Mouse (Mus musculus) liver, embryonic 16.5 days (tissue): Measurements from ENCODE around the gene Sppl2a. TPM values are rescaled to one million over a fixed set of nuclear protein-coding genes. Genes with fewer than 3 reads are reported as not detected.

ENCODE experiments used
- ATAC-seq: fragments of 200-750 bp; cut with Nextera tagmentation; 2 replicates; pipeline ENCODE4 v1.8.0; 2017; ENCODE audit warnings: low read depth, mild to moderate bottlenecking, moderate number of reproducible peaks, moderate library complexity
- H3K27ac ChIP-seq: fragments of 300-500 bp; sonication (generic); 2 replicates; pipeline ENCODE4 v1.5.1; 2014; ENCODE audit warnings: mild to moderate bottlenecking, low read length
- H3K27me3 ChIP-seq: fragments of 300-500 bp; sonication (generic); 2 replicates; pipeline ENCODE4 v1.6.1; 2014; ENCODE audit warnings: low read depth, low read length, mixed read lengths; ENCODE audit not compliant: control insufficient read depth, insufficient read depth
- H3K36me3 ChIP-seq: fragments of 300-500 bp; sonication (generic); 2 replicates; pipeline ENCODE4 v1.6.1; 2014; ENCODE audit warnings: mild to moderate bottlenecking; ENCODE audit not compliant: control insufficient read depth, insufficient read depth
- H3K4me1 ChIP-seq: fragments of 300-500 bp; sonication (generic); 2 replicates; pipeline ENCODE4 v1.6.1; 2014; ENCODE audit warnings: low read depth, low read length, mixed read lengths; ENCODE audit not compliant: control insufficient read depth
- H3K4me2 ChIP-seq: fragments of 300-500 bp; sonication (generic); 2 replicates; pipeline ENCODE4 v1.6.1; 2014; ENCODE audit warnings: low read depth, low read length, mixed read lengths
- H3K4me3 ChIP-seq: fragments of 300-500 bp; sonication (generic); 2 replicates; pipeline ENCODE4 v1.5.1; 2014; ENCODE audit warnings: low read depth, mild to moderate bottlenecking, low read length
- H3K9ac ChIP-seq: fragments of 300-500 bp; sonication (generic); 2 replicates; pipeline ENCODE4 v1.6.1; 2014; ENCODE audit warnings: low read depth, low read length
- H3K9me3 ChIP-seq: fragments of 300-500 bp; sonication (generic); replicated peaks from 2 replicates; pipeline ENCODE4 v1.6.1; 2016; ENCODE audit warnings: low read length; ENCODE audit not compliant: control insufficient read depth
- WGBS: fragments of 180-500 bp; shearing (Covaris S2); extraction: QIAGEN DNeasy Blood & Tissue Kit; methylation state at CpG from one replicate; pipeline ENCODE4 v1.1.7; 2014; ENCODE audit not compliant: insufficient replicate concordance; 5-methylcytosine and 5-hydroxymethylcytosine counted together
- polyA plus RNA-seq: library from polyadenylated mRNA; unstranded; fragments of >200 nt; fragmentation: Nextera tagmentation; extraction: Ambion mirVana; gene quantifications from 2 replicates; pipeline ENCODE4 v1.2.1, GENCODE M21; 2015

The Sppl2a gene
- polyA plus RNA-seq, 1 experiment from 2014 or later = 23.4 TPM

DNA sequence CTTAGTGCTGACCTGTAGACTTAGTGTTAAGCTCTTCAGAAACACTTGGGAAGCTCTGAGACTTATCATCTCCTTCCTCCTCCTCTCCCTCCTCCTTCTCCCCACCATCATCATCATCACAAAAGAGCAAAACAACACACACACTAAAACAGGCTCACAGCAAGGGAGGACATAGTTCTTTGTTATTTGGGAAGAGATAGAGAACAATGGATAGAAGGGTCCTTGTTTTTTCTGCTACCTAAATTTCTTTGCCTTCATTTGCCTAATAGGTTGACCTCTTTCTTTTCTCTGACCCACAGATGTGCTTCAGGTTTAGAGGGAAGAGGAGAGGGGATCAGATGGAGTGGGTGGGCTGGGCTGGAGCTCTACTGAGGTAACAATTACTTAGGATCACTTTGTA is 14.6 kb upstream of the Sppl2a start:
- ATAC-seq = no peak
- H3K4me2 ChIP-seq = no peak overlapping the region
- no peaks in the 10 kb centered on the region for H3K27me3 ChIP-seq
- no peaks in the 10 kb centered on the region for H3K9me3 ChIP-seq
- no peak overlapping the region for H3K4me3 ChIP-seq
- H3K4me1 ChIP-seq = no peaks in the 10 kb centered on the region; the same call in 1 of the 2 replicates
- H3K9ac ChIP-seq = no peak overlapping the region
- no peak overlapping the region for H3K27ac ChIP-seq
- no peaks in the 10 kb centered on the region for H3K36me3 ChIP-seq

DNA sequence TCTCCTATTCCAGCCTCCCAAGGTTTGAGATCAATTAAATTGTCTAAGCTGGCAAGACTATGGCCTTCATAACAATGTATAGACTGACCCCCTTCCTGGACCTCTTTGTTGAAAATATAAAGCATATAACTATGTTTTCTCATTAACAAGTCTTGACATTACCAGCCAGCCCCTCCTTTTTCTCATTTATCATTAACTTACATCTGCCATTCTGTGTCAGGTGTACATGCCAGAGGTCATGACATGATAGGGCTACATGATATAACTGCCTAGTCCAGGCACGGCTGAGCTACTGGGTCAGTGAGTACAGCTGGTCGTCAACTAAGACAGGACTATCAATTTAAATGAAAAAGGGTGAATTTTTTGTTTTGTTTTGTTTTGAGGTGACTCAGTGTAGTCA is 10.2 kb upstream of the Sppl2a start:
- H3K27me3 ChIP-seq = no peaks in the 10 kb centered on the region
- 47% methylated on average over 2 of the region's 2 CpGs for WGBS
- no peak overlapping the region for H3K27ac ChIP-seq
- H3K4me2 ChIP-seq = no peak overlapping the region
- H3K4me3 ChIP-seq = no peak overlapping the region
- no peak for ATAC-seq
- no peaks in the 10 kb centered on the region for H3K36me3 ChIP-seq
- no peak overlapping the region for H3K9ac ChIP-seq
- H3K9me3 ChIP-seq = no peaks in the 10 kb centered on the region; the same call in 1 of the 2 replicates
- peaks cover 11% of the 10 kb centered on the region for H3K4me1 ChIP-seq

DNA sequence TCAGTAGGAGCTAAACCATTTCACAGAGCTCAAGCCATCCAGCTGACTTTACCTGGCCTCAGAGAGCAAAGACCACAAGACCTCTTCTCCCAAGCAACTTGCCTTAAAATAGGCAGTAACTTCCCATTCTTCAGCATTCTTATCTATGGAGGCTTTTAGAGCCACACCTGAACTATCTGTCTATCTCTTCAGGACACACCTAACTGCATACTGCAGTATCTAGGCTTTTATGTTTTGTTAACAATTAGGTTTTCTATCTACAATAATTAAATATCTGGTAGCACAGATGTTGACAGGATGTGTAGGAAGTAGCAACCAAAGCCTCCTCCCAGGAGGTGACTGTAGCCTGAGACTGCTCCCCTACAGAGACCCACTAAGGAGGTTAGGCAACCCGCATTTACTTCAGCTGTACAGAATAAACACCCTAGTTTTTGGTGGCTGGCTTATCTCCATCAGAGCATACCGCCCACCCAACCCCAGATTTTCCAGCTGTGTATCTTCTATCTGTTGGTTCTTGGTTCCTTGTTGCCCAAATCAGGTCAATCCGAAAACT is 7.4 kb upstream of the Sppl2a start:
- peak overlapping the region; percentile 19; the same call in 1 of the 2 replicates for H3K4me2 ChIP-seq
- 27% methylated on average over 3 of the region's 3 CpGs for WGBS
- H3K4me3 ChIP-seq = no peak overlapping the region

DNA sequence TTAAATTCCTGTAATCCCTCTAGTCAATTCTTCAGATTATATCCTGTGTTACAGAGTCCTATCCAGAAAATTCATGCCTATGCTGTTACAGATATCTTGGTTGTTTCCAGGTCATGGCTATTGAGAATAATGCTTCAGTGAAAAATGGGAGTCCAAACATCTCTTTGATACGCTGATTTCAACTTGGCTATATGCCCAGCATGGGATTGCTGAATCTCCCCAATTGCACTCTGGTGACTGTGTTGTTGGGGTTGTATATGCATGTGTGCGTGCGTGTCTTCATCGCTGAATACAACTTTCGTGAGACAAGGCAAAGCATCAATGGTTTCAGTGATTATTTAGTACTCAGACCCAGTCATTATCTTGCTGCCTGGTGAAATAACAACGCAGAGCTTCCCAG is 5.0 kb upstream of the Sppl2a start:
- WGBS = 81% methylated on average over 6 of the region's 6 CpGs
- no peak overlapping the region for H3K27ac ChIP-seq
- no peak overlapping the region for H3K4me3 ChIP-seq
- peaks cover 14% of the 10 kb centered on the region for H3K4me1 ChIP-seq
- no peaks in the 10 kb centered on the region for H3K27me3 ChIP-seq
- H3K9ac ChIP-seq = no peak overlapping the region
- no peaks in the 10 kb centered on the region; the same call in 1 of the 2 replicates for H3K9me3 ChIP-seq
- ATAC-seq = no peak
- H3K36me3 ChIP-seq = no peaks in the 10 kb centered on the region
- H3K4me2 ChIP-seq = no peak overlapping the region

More for the DNA sequence above, 7.4 kb upstream of the Sppl2a start:
- H3K4me1 ChIP-seq = peaks cover 11% of the 10 kb centered on the region
- ATAC-seq = peak; percentile 43
- H3K27ac ChIP-seq = no peak overlapping the region
- H3K36me3 ChIP-seq = no peaks in the 10 kb centered on the region
- H3K9me3 ChIP-seq = no peaks in the 10 kb centered on the region; the same call in 1 of the 2 replicates
- H3K27me3 ChIP-seq = no peaks in the 10 kb centered on the region
- H3K9ac ChIP-seq = no peak overlapping the region

DNA sequence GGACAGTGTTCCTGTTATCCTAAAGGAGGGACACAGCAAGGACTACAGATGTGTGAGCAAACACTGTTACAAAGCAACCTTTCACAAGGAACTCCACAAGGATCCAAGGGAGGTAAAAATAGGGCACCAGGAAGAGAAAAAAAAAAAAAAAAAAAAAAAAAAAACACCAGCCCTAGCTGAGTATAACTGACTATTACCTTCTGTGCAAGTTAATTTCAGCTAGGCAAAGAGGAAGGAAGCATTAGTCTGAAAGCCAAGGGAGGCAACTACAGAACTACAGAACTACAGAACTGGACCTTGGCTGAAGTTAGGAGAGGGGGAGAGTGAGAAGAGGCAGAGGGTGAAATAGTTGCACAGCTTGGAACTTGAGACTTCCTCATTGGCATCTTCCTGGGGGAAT is 886 bp upstream of the Sppl2a start:
- peaks cover 3% of the 10 kb centered on the region for H3K4me1 ChIP-seq
- H3K27me3 ChIP-seq = no peaks in the 10 kb centered on the region
- no peaks in the 10 kb centered on the region for H3K9me3 ChIP-seq
- no peaks in the 10 kb centered on the region for H3K36me3 ChIP-seq
- H3K27ac ChIP-seq = peak overlapping the region; percentile 64; the same call in 1 of the 2 replicates
- peak overlapping the region; percentile 84 for H3K4me2 ChIP-seq
- H3K4me3 ChIP-seq = no peak overlapping the region
- ATAC-seq = no peak
- H3K9ac ChIP-seq = no peak overlapping the region; the same call in 1 of the 2 replicates

DNA sequence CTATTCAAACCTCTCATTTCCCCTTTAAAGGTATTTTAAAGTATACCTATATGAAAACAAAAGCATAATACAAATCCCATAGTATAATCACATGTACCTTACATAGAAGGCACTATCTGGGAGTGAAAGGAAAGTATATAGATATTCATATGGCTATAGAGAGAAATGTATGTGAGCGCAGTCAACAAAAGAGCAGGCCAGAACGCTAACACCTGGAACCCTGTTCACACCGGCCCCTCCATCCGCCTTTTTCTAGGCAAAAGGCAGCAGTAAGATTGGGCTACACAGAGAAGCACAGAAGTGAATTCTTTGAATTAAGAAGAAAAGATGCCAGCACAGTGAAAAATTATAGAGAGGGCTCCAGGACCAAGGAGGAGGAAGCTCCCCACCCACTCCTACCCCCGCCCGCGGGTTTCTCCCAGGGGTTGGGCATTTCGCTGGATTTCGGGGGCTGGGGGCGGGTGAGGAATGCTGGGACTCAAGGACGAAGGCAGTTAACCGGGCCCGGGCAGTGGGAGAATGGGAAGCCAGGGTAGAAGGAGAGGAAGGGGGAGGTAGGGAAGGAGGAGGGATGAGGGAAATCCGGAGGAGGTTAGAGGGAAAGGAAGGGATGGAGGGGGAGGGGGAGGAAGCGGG is 656 bp downstream of the Sppl2a start:
- WGBS = 3% methylated on average over 15 of the region's 15 CpGs
- peak overlapping the region; percentile 95 for H3K27ac ChIP-seq
- peak overlapping the region; percentile 81 for H3K4me3 ChIP-seq
- peak; percentile 47 for ATAC-seq
- H3K9ac ChIP-seq = peak overlapping the region; percentile 87
- peaks cover 6% of the 10 kb centered on the region for H3K4me1 ChIP-seq
- no peaks in the 10 kb centered on the region for H3K27me3 ChIP-seq
- H3K9me3 ChIP-seq = no peaks in the 10 kb centered on the region
- H3K4me2 ChIP-seq = peak overlapping the region; percentile 84
- no peaks in the 10 kb centered on the region for H3K36me3 ChIP-seq

- WGBS = 45% methylated on average over 4 of the region's 4 CpGs
- Histone ChIP-seq H3K4me1 (peaks cover 6% of the 10 kb centered on the region), H3K4me3 (no peak overlapping the region), H3K9me3 (no peaks in the 10 kb centered on the region), H3K36me3 (no peaks in the 10 kb centered on the region), H3K4me2 (peak overlapping the region; percentile 84), H3K9ac (no peak overlapping the region), H3K27me3 (no peaks in the 10 kb centered on the region), H3K27ac (no peak overlapping the region)
- ATAC-seq = no peak
Observed at GRCm38 (mm10) chr2:126931784-126932183, 1.3 kb downstream of the Sppl2a start.

DNA sequence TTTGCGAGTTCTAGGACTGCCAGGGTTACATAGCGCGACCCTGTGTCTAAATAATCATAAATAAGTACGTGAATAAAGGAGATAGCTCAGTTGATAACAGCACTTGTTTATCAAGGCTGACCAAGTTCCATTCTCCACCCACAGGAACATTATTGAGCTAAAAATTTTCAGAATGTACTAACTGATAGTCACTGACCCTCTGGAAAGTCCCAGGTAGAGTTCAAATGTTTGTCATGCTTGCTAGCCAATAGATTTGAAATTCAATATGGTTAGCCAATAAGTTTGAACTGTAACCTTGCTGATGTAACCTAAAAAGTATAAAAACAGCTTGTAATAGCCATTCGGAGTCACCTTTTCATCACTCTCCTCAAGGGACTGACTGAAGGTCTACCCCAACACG is 4.4 kb downstream of the Sppl2a start:
- Histone ChIP-seq H3K4me3 (no peak overlapping the region), H3K36me3 (peaks cover 7% of the 10 kb centered on the region), H3K4me2 (no peak overlapping the region), H3K27ac (no peak overlapping the region), H3K27me3 (no peaks in the 10 kb centered on the region), H3K9ac (no peak overlapping the region), H3K4me1 (peaks cover 6% of the 10 kb centered on the region), H3K9me3 (no peaks in the 10 kb centered on the region)
- ATAC-seq = no peak
- 59% methylated on average over 6 of the region's 6 CpGs for WGBS

DNA sequence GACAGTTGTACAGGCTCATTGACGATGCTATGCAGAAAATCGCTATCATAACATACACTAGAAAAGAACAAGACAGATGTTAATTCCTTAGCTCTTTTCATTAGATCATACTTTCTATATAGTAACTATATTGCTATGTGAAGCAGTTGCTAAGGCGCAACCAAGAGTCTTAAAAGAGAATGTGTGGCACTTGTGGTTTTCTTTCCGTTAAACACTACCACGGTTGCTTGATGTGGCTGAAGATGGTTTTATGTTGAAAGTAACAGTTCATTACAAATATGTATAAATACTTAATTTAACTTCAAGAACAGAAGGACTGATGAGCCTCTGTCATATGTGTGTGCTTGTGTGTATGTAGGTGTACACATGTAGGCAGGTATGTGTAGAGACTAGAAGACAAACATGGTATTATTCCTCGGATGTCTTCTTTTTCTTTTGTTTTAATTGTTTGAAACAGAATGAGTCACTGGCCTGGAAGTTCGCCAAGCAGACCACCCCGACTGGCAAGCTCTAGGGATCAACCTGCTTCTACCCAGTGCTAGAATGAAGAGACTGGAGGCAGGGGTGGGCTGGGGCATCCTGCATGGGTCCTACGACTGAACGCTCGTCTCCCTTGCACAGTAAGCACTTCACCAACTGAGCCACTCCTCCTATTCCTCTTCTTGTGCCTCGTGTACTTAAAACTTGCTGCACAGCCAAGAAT is 12.5 kb downstream of the Sppl2a start:
- Histone ChIP-seq H3K4me3 (no peak overlapping the region), H3K4me2 (no peak overlapping the region), H3K27me3 (no peaks in the 10 kb centered on the region), H3K4me1 (no peaks in the 10 kb centered on the region), H3K9ac (no peak overlapping the region), H3K36me3 (peaks cover 17% of the 10 kb centered on the region), H3K9me3 (no peaks in the 10 kb centered on the region), H3K27ac (no peak overlapping the region)
- WGBS = 79% methylated on average over 12 of the region's 12 CpGs
- ATAC-seq = no peak
